Mouse (Mus musculus): Measurements from ENCODE around the gene Gm3336.

- TF ChIP-seq CTCF (IDR thresholded peaks at IDR 0.05; ENCODE audit: low read depth) (no peak; the same call in 1 of the 2 replicates), EP300 (optimal IDR thresholded peaks at IDR 0.05) (no peak)
Observed at GRCm38 (mm10) chr8:70696019-70696885, 22.1 kb upstream of the Gm3336 start.
